Mouse (Mus musculus): Measurements from ENCODE around the gene A4gnt. TPM values are rescaled to one million over a fixed set of nuclear protein-coding genes. Genes with fewer than 3 reads are reported as not detected.
"Not testable (repeated sequence)": the region's sequence is repeated elsewhere in the genome, so short reads cannot be mapped to it uniquely, and the experiment has no call there.

Gene A4gnt
- polyA plus RNA-seq, 1 experiment, result not detected

DNA sequence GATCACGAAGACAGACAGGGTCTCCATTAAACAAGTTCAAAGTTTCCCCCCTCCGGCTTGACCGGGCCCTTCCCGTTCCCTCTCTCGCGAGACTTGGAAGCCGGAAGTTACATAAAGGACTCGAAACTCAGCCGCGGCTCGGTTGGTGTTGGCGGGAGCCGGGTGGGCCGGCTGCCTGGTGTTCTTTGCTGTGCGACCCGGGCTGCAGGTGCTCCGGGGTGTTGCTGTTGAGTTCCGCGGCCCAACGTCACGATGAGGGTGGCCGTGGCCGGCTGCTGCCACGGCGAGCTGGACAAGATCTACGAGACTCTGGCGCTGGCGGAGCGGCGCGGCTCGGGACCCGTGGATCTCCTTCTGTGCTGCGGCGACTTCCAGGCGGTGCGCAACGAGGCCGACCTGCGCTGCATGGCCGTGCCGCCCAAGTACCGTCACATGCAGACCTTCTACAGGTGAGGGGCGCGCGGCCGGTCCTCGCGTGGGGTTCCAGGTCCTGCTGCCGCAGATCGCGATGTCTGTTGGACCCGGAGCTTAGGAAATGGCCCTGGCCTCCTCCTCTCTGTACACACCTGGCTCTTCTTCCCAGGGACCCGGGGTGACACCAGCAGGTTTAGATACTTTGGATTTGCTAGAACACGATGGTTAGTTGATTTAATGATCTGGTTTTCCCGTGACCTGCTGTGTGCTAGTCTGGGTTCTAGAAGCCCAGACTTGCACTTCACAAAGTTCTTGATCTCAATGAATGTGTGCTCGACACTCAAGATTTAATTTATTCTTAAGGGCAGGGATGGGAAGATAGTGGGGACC lies 36.4 kb upstream of the A4gnt start, which contains the start of gene Dbr1:
Dbr1 (plus strand) TSS at position 123 of the 804 bp plus-strand sequence.
- Histone ChIP-seq H3K79me2 (ENCODE audit: control insufficient read depth, insufficient read depth) (peaks cover 42% of the 10 kb centered on the region), H3ac (ENCODE audit: control insufficient read depth, insufficient read length, low read depth) (peak within 1 kb of the TSS; percentile 78), H3K27me3 (ENCODE audit: control insufficient read depth, insufficient read depth, insufficient read length) (no peaks in the 10 kb centered on the region), H3K36me3 (ENCODE audit: control insufficient read depth, insufficient read depth) (peaks cover 24% of the 10 kb centered on the region), H3K4me3 (ENCODE audit: insufficient read depth, poor library complexity, severe bottlenecking) (peak within 1 kb of the TSS; percentile 82), H3K79me3 (ENCODE audit: low read depth) (peaks cover 26% of the 10 kb centered on the region)
- TF ChIP-seq MYOG (IDR thresholded peaks at IDR 0.05; ENCODE audit: control insufficient read depth, extremely low read depth, insufficient read length) (no peak), MYOD1 (IDR thresholded peaks at IDR 0.05; ENCODE audit: control insufficient read depth, insufficient read length, low read depth) (no peak), MAX (IDR thresholded peaks at IDR 0.05) (no peak), FOSL1 (IDR thresholded peaks at IDR 0.05; ENCODE audit: insufficient read depth, low read length, poor library complexity, severe bottlenecking) (no peak), CTCF (IDR thresholded peaks at IDR 0.05; ENCODE audit: control insufficient read depth, insufficient read depth, insufficient read length) (no peak), CEBPB (IDR thresholded peaks at IDR 0.05; ENCODE audit: low read depth) (no peak), USF1 (IDR thresholded peaks at IDR 0.05; ENCODE audit: low read depth) (no peak)

GRCm38 (mm10) chr9:99580655-99581054 lies 31.6 kb upstream of the A4gnt start:
- H3K79me2 ChIP-seq (ENCODE audit: control insufficient read depth, insufficient read depth), result peaks cover 42% of the 10 kb centered on the region
- H3K4me3 ChIP-seq (ENCODE audit: insufficient read depth, poor library complexity, severe bottlenecking), result no peak overlapping the region
- H3K79me3 ChIP-seq (ENCODE audit: low read depth), result peaks cover 26% of the 10 kb centered on the region
- H3K27me3 ChIP-seq (ENCODE audit: control insufficient read depth, insufficient read depth, insufficient read length), result no peaks in the 10 kb centered on the region
- H3ac ChIP-seq (ENCODE audit: control insufficient read depth, insufficient read length, low read depth), result no peak overlapping the region
- H3K36me3 ChIP-seq (ENCODE audit: control insufficient read depth, insufficient read depth), result peaks cover 60% of the 10 kb centered on the region
- TF ChIP-seq MYOG (IDR thresholded peaks at IDR 0.05; ENCODE audit: control insufficient read depth, extremely low read depth, insufficient read length) (no peak), CTCF (IDR thresholded peaks at IDR 0.05; ENCODE audit: control insufficient read depth, insufficient read depth, insufficient read length) (peak; percentile 7), FOSL1 (IDR thresholded peaks at IDR 0.05; ENCODE audit: insufficient read depth, low read length, poor library complexity, severe bottlenecking) (no peak), CEBPB (IDR thresholded peaks at IDR 0.05; ENCODE audit: low read depth) (no peak), MAX (IDR thresholded peaks at IDR 0.05) (peak; percentile 49), MYOD1 (IDR thresholded peaks at IDR 0.05; ENCODE audit: control insufficient read depth, insufficient read length, low read depth) (no peak), USF1 (IDR thresholded peaks at IDR 0.05; ENCODE audit: low read depth) (no peak)

DNA sequence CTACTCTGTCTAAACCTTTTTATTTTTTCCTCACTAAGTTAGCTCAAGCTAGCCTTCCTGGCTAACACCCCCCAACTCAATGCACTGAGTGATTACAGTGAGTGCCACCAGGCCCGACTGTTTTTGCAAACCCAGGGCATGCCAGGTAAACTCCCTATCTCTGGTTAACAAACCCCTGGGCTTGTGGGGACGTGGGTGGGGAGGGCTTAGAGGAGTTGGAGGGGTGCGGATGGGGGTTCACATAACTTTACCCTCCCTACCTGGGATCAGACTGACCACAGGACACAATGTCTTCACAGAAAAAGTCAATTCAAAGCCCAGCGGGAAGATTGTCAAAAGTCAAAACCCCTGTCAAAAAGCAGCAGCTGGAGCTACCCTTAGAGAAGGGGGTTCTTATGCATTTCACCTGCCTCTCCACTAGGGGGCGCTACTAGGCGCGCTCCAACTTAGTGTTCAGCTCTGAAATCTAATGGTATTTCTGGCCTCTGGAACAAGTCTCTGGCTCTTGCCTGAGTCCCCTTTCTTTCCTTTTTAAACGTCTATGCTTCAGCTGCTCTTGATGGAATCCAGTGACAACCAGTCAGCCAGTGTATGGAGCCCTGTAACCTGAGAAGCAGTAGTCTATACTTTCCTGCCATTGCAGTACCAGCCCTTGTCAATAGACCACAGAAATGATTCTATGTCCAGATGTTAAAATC lies 24.6 kb upstream of the A4gnt start:
- H3K36me3 ChIP-seq (ENCODE audit: control insufficient read depth, insufficient read depth), result peaks cover 19% of the 10 kb centered on the region
- no peaks in the 10 kb centered on the region for H3K27me3 ChIP-seq (ENCODE audit: control insufficient read depth, insufficient read depth, insufficient read length)
- H3K79me3 ChIP-seq (ENCODE audit: low read depth), result no peaks in the 10 kb centered on the region
- TF ChIP-seq CTCF (IDR thresholded peaks at IDR 0.05; ENCODE audit: control insufficient read depth, insufficient read depth, insufficient read length), result peak; percentile 63
- TF ChIP-seq CEBPB (IDR thresholded peaks at IDR 0.05; ENCODE audit: low read depth), result no peak
- no peak overlapping the region for H3ac ChIP-seq (ENCODE audit: control insufficient read depth, insufficient read length, low read depth)
- no peaks in the 10 kb centered on the region for H3K79me2 ChIP-seq (ENCODE audit: control insufficient read depth, insufficient read depth)
- H3K4me3 ChIP-seq (ENCODE audit: insufficient read depth, poor library complexity, severe bottlenecking), result no peak overlapping the region

- Histone ChIP-seq H3K36me3 (ENCODE audit: control insufficient read depth, insufficient read depth) (no peaks in the 10 kb centered on the region), H3K27me3 (ENCODE audit: control insufficient read depth, insufficient read depth, insufficient read length) (no peaks in the 10 kb centered on the region), H3ac (ENCODE audit: control insufficient read depth, insufficient read length, low read depth) (no peak overlapping the region), H3K79me2 (ENCODE audit: control insufficient read depth, insufficient read depth) (no peaks in the 10 kb centered on the region), H3K79me3 (ENCODE audit: low read depth) (no peaks in the 10 kb centered on the region), H3K4me3 (ENCODE audit: insufficient read depth, poor library complexity, severe bottlenecking) (no peak overlapping the region)
- no peak for TF ChIP-seq FOSL1 (IDR thresholded peaks at IDR 0.05; ENCODE audit: insufficient read depth, low read length, poor library complexity, severe bottlenecking)
- no peak for TF ChIP-seq MYOG (IDR thresholded peaks at IDR 0.05; ENCODE audit: control insufficient read depth, extremely low read depth, insufficient read length)
These were observed 21.2 kb upstream of the A4gnt start for GRCm38 (mm10) chr9:99591144-99591543.

- H3K4me3 ChIP-seq (ENCODE audit: insufficient read depth, poor library complexity, severe bottlenecking); H3K79me3 ChIP-seq (ENCODE audit: low read depth); H3K79me2 ChIP-seq (ENCODE audit: control insufficient read depth, insufficient read depth); H3ac ChIP-seq (ENCODE audit: control insufficient read depth, insufficient read length, low read depth); H3K36me3 ChIP-seq (ENCODE audit: control insufficient read depth, insufficient read depth); H3K27me3 ChIP-seq (ENCODE audit: control insufficient read depth, insufficient read depth, insufficient read length): not testable (repeated sequence)
These were observed 13.2 kb upstream of the A4gnt start for GRCm38 (mm10) chr9:99599127-99599526.

DNA sequence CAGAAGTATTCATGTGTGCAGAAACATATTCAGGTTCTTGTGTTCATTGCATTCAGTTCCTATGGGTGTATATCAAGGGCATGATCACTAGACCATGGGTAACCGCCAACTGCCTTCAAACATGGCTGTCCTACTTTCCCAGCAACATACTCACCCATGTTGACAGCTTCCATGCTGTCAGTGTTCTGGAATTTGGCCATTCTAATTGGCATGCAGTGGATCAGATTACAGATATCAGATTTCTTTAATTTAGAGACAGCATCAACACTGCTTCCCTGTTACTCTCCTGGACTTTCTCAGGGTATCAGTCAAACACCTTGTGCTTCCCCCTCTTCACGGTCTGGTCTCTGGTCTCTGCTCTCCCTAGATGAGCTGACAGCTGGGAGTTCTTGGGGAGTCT lies 8.7 kb upstream of the A4gnt start:
- Histone ChIP-seq H3K79me2 (ENCODE audit: control insufficient read depth, insufficient read depth) (no peaks in the 10 kb centered on the region), H3K36me3 (ENCODE audit: control insufficient read depth, insufficient read depth) (no peaks in the 10 kb centered on the region), H3K27me3 (ENCODE audit: control insufficient read depth, insufficient read depth, insufficient read length) (no peaks in the 10 kb centered on the region), H3K4me3 (ENCODE audit: insufficient read depth, poor library complexity, severe bottlenecking) (no peak overlapping the region), H3K79me3 (ENCODE audit: low read depth) (no peaks in the 10 kb centered on the region), H3ac (ENCODE audit: control insufficient read depth, insufficient read length, low read depth) (no peak overlapping the region)
- TF ChIP-seq CEBPB (IDR thresholded peaks at IDR 0.05; ENCODE audit: low read depth), result no peak
- TF ChIP-seq MAX (IDR thresholded peaks at IDR 0.05), result no peak
- no peak for TF ChIP-seq CTCF (IDR thresholded peaks at IDR 0.05; ENCODE audit: control insufficient read depth, insufficient read depth, insufficient read length)
- no peak for TF ChIP-seq FOSL1 (IDR thresholded peaks at IDR 0.05; ENCODE audit: insufficient read depth, low read length, poor library complexity, severe bottlenecking)
- no peak for TF ChIP-seq MYOG (IDR thresholded peaks at IDR 0.05; ENCODE audit: control insufficient read depth, extremely low read depth, insufficient read length)
- no peak for TF ChIP-seq USF1 (IDR thresholded peaks at IDR 0.05; ENCODE audit: low read depth)
- no peak for TF ChIP-seq MYOD1 (IDR thresholded peaks at IDR 0.05; ENCODE audit: control insufficient read depth, insufficient read length, low read depth)
